Mouse (Mus musculus) liver, adult (tissue): ENCODE data around the gene Rora.

Source experiments
- GATA4 ChIP-seq: IDR thresholded peaks from 2 replicates; pipeline ENCODE4 v1.6.1; 2014; ENCODE audit warnings: mild to moderate bottlenecking, low read length; ENCODE audit not compliant: insufficient replicate concordance

Gene Rora

DNA sequence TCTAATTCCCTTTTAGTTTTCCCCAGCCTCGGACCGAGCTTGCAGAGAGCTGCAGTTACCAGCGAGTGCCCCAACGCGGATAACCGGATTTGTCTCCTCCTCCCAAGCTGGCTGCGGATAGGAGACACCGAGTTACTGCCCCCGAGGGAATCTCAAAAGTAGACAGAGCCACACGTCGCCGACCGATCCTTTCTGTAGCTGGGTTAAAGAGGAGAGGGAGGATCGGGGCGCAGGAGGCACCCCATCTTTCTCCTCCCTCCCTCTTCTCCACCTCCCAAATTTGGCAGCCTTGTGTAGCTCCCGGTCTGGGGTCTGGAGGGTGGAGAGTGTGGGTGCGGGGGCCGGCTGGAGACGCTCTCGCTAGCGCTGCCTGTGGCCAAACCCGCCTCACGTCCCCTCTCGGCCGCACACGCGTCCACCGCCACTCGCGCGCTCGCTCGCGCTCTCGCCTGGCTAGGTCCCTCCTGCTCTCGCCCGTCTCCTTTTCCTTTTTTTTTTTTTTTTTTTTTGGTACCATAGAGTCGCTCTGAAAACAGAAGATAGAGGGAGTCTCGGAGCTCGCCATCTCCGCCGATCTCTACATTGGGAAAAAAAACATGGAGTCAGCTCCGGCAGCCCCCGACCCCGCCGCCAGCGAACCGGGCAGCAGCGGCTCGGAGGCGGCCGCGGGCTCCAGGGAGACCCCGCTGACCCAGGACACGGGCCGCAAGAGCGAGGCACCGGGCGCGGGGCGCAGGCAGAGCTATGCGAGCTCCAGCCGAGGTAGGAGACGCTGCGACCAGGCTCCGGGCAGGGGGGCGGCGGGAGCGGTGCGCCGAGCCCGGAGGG is at the start of gene Rora:
Gene Rora (plus strand): TSS at position 576 of the 828 bp plus-strand sequence.
- no peak for TF ChIP-seq GATA4

DNA sequence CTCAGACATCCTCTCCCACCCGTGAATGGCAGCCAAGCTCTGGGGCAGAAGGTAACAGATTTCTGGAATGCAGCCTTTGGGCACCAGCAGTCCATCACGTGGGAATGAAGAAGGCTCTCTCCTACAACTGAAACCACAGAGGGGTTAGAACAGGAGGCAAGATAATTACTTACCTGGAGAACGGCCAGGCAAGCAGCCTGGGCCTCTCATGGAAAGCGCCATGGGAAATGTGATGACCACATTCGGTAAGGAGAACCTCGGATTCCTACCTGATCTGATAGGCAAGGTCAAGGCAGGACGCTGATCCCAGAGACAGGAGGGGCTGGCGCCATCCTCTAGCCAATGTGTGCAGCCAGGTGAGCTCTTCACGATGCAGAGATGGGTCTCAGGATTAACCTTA is 39.6 kb upstream of the Rora start:
- TF ChIP-seq GATA4 = no peak

- no peak for TF ChIP-seq GATA4
Measured at GRCm38 (mm10) chr9:68617116-68617515, 36.5 kb upstream of the Rora start.

GRCm38 (mm10) chr9:68620036-68620435 is 33.5 kb upstream of the Rora start:
- TF ChIP-seq GATA4 = no peak

- no peak for TF ChIP-seq GATA4
Measured at GRCm38 (mm10) chr9:68620441-68620840, 33.1 kb upstream of the Rora start.

GRCm38 (mm10) chr9:68624981-68625380 is 28.6 kb upstream of the Rora start:
- TF ChIP-seq GATA4 = no peak

GRCm38 (mm10) chr9:68637301-68637700 is 16.3 kb upstream of the Rora start:
- no peak for TF ChIP-seq GATA4

GRCm38 (mm10) chr9:68641123-68641522 is 12.5 kb upstream of the Rora start:
- TF ChIP-seq GATA4 = no peak

DNA sequence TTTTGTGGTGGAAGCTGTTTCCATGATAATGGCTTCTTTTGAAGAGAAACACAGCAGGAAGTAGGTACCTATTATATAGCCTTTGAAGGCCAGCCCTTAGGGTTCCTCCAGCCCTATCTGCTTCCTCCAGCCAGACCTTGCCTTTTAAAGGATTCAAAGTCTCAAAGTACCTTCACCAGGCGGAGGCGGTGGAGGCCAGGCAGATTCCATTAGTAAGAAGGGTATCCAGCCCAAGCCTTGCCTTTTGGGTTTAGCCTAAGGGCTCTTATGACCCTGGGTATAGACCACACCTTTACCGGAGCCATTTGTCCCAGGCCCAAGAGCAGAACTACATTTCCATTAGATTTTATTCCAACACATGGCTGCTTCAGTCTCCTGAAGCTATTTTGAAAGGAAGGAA is 5.5 kb upstream of the Rora start:
- no peak for TF ChIP-seq GATA4

DNA sequence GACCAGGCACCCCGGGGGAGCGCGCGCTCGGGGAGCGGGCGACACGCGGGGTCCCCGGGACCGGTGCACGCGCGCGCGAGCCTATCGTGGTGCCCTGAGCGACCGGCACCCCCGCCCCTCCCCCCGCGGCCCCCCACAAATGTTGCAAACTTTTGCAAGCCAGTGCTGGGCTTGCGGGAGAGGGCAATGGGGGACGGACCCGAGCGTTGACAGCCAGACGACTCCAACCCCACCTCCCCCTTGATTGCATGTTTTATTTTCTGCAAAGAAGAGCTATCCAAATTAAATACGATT is 400 bp downstream of the Rora start:
- TF ChIP-seq GATA4 = no peak

DNA sequence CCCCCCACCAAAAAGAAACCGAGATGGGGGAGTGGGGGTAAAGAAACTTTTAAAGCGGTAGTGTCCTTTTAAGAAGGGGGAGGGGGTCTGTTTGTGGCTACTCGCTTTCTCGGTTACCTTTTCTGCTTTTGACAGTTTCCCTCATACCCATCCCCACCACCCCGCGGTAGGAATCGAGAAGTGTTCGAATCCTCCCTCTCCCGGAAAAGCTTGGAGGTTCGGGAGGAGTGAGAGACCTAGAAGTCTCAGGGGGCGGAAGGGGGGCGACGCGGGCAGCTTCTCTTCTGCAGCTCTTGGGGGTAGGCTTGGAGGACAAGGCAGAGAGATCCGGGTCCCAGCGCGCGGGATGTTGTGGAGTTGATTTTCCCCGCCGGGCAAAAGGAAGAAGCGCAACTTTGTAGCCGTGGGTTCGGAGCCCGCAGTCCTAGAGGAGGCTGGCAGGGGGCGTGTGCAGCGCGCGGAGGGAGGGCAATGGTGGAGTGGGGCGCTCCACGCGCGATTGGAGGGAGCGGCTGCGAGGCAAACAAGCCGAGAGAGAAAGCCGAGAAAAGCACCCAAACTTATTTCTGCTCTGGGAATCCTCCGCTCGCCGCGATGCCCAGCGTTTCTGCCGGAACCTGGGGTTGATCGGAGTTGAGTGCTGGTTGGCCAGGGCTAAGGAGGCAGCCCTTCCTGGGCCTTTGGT is 889 bp downstream of the Rora start:
- TF ChIP-seq GATA4 = no peak

DNA sequence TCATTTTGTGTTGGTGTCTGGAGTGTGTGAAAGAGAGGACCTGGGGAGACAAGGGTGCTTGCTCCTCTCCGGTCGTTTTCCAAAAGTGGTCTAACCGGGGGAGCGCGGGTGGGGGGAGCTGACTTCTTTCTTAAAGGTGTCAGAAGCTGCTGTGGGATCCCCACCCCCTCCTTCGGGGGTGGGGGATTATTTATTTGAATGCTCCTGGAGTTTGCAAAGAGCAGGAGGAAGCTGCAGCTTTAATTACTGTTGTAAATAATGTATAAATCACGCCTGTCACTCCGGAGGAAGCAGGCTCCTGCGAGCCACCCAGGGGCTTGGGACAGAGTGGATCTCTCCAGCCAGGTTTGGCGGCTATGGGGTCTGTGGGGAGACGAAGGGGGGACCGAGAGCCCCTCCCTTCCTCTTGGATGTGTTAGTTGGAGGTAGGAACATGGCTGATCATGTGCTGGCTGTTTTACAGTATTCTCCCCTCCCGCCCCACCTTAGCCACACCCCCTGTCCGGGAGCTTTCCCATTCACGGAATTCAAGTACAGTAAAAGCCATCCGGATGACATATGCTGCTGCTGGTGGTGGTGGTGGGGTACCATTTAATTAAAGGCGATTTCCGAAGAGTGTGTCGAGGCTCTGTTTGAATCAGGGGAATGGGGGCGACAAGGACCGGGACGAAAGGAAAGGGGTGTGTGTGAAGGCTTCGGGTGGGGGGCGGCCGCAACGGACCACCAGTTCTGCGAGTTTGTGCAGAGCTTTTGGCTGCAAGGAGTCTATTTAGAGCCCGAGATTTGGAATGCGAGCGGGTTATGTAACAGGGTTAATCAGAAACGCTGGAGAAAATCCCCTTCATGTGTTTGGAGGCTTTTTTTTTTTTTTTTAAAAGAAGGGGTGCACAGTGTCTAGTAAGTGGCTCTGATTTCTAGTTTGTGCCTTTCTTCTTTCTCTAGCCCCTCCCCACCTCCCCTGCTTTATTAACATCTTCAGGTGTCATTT is 1.7 kb downstream of the Rora start:
- no peak for TF ChIP-seq GATA4

DNA sequence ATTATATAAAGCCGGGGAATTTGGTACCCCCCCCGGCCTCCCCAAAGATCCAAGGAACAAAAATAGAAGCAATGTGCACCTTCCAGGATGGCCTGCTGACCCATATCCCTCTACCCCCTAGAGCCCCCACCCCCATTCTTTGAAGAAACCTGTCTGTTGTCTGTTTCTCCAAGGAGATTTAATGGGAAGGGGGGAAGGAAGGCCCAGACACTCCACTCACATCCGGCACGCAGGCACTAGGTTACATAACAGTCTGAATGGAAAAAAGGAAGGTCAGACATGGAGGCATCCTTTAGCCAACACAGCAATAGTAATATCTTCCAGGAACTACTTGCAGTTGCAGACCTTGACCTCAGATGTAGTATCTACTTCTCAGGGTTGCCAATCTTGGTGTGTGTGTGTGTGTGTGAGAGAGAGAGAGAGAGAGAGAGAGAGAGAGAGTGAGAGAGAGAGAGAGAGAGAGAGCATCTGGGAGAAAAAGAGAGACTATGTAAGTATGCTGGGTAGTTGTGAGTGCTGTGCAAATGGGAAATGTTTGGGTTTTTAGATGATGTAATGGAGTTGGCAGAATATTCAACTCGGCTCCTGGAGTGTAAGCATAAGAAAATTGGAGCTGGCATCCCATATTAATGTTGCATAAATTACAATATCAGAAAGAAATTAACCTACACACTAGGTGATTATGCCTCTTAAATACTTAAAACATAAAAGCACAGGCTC is 2.6 kb downstream of the Rora start:
- TF ChIP-seq GATA4 = peak; percentile 33; the same call in 1 of the 2 replicates

GRCm38 (mm10) chr9:68656796-68657130 is 3.2 kb downstream of the Rora start:
- no peak for TF ChIP-seq GATA4

DNA sequence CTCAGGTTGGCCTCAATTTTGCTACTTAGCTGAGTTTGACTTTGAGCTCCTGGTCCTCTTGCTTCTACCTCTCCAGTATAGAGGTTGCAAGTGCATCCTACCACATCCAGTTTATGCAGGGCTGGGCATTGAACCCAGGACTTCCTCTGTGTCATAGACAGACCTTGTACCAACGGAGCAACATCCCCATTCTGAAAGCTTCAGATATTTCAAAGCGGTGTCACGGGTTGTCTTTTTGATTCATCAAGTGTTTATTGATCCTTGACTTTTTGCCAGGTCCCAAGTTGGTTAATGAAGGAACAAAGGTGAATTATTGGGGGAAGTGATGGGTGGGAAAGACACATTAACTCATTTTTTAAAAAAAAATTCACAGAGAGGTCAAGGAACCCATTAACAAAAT is 17.1 kb downstream of the Rora start:
- no peak for TF ChIP-seq GATA4
